Mouse (Mus musculus) layer of hippocampus, postnatal 25 days (tissue): ENCODE measurements around the gene Cbx7. TPM values are rescaled to one million over a fixed set of nuclear protein-coding genes. Genes with fewer than 3 reads are reported as not detected.

Experiments
- DNase-seq, 2 experiments: peaks; one replicate each; pipeline ENCODE4 v3.0.0; 2022; ENCODE audit warnings: mixed read lengths in 2 of 2, low spot score in 1 of 2; ENCODE audit errors: extremely low spot score in 1 of 2
- total RNA-seq, 2 experiments: library from RNA; stranded (reverse); gene quantifications; 2 replicates each; pipeline ENCODE4 v1.2.3; 2021

Gene Cbx7
- total RNA-seq, 2 experiments from 2014 or later = 32.1 to 35.7 TPM

GRCm38 (mm10) chr15:80003581-80003980, 32.7 kb upstream of the Cbx7 start:
- DNase-seq = no peak

- DNase-seq = no peak
Measured at GRCm38 (mm10) chr15:80001601-80002000, 30.7 kb upstream of the Cbx7 start.

GRCm38 (mm10) chr15:80000694-80001093, 29.8 kb upstream of the Cbx7 start:
- DNase-seq = no peak

GRCm38 (mm10) chr15:79997988-79998387, 27.1 kb upstream of the Cbx7 start:
- DNase-seq = no peak

GRCm38 (mm10) chr15:79996781-79997180, 25.9 kb upstream of the Cbx7 start:
- DNase-seq = no peak

GRCm38 (mm10) chr15:79995552-79995951, 24.6 kb upstream of the Cbx7 start:
- peak in 1 of 2 experiments; percentile 41 for DNase-seq

- DNase-seq = no peak
Measured at GRCm38 (mm10) chr15:79994566-79994965, 23.6 kb upstream of the Cbx7 start.

GRCm38 (mm10) chr15:79986182-79986581, 15.3 kb upstream of the Cbx7 start:
- no peak for DNase-seq

- no peak for DNase-seq
Measured at GRCm38 (mm10) chr15:79985471-79985870, 14.6 kb upstream of the Cbx7 start.

GRCm38 (mm10) chr15:79984152-79984551, 13.2 kb upstream of the Cbx7 start:
- DNase-seq = no peak

- DNase-seq = no peak
Measured at GRCm38 (mm10) chr15:79980716-79981115, 9.8 kb upstream of the Cbx7 start.

GRCm38 (mm10) chr15:79972186-79972585, 1.3 kb upstream of the Cbx7 start:
- DNase-seq = no peak

GRCm38 (mm10) chr15:79970491-79970890, 428 bp downstream of the Cbx7 start:
- DNase-seq = no peak

- no peak for DNase-seq
Measured at GRCm38 (mm10) chr15:79967346-79967745, 3.6 kb downstream of the Cbx7 start.

- DNase-seq = no peak
Measured at GRCm38 (mm10) chr15:79964376-79964775, 6.5 kb downstream of the Cbx7 start.

GRCm38 (mm10) chr15:79962661-79963060, 8.3 kb downstream of the Cbx7 start:
- DNase-seq = no peak

- DNase-seq = no peak
Measured at GRCm38 (mm10) chr15:79961366-79961921, 9.5 kb downstream of the Cbx7 start.

- DNase-seq = no peak
Measured at GRCm38 (mm10) chr15:79958418-79958817, 12.5 kb downstream of the Cbx7 start.

GRCm38 (mm10) chr15:79956559-79956958, 14.4 kb downstream of the Cbx7 start:
- no peak for DNase-seq

GRCm38 (mm10) chr15:79953470-79953869, 17.4 kb downstream of the Cbx7 start:
- DNase-seq = no peak

GRCm38 (mm10) chr15:79952504-79953231, 18.3 kb downstream of the Cbx7 start:
- DNase-seq = no peak
